Mouse (Mus musculus) kidney, embryonic 16.5 days (tissue): Measurements from ENCODE around the gene Olfr519. TPM values are rescaled to one million over a fixed set of nuclear protein-coding genes. Genes with fewer than 3 reads are reported as not detected.

Experiments used
- ATAC-seq: fragments of 200-750 bp; cut with Nextera tagmentation; 2 replicates; pipeline ENCODE4 v1.8.0; 2017; ENCODE audit warnings: moderate TSS enrichment; ENCODE audit not compliant: low FRiP score, low TSS enrichment
- H3K27ac ChIP-seq: fragments of 300-500 bp; sonication (generic); 2 replicates; pipeline ENCODE4 v1.5.1; 2014; ENCODE audit warnings: low read length
- H3K27me3 ChIP-seq: fragments of 300-500 bp; sonication (generic); 2 replicates; pipeline ENCODE4 v1.6.1; 2014; ENCODE audit warnings: low read length, control low read depth, mixed read lengths; ENCODE audit not compliant: insufficient read depth
- H3K36me3 ChIP-seq: fragments of 300-500 bp; sonication (generic); 2 replicates; pipeline ENCODE4 v1.6.1; 2014; ENCODE audit warnings: low read length, control low read depth, mixed read lengths; ENCODE audit not compliant: insufficient read depth
- H3K4me1 ChIP-seq: fragments of 300-500 bp; sonication (generic); 2 replicates; pipeline ENCODE4 v1.6.1; 2014; ENCODE audit warnings: low read length, control low read depth, mixed read lengths; ENCODE audit not compliant: insufficient read depth
- H3K4me2 ChIP-seq: fragments of 300-500 bp; sonication (generic); replicated peaks from 2 replicates; pipeline ENCODE4 v1.6.1; 2014; ENCODE audit warnings: low read depth, low read length
- H3K4me3 ChIP-seq: fragments of 300-500 bp; sonication (generic); 2 replicates; pipeline ENCODE4 v1.5.1; 2014; ENCODE audit warnings: mild to moderate bottlenecking, low read length
- H3K9ac ChIP-seq: fragments of 300-500 bp; sonication (generic); replicated peaks from 2 replicates; pipeline ENCODE4 v1.6.1; 2014; ENCODE audit warnings: low read length
- H3K9me3 ChIP-seq: fragments of 300-500 bp; sonication (generic); 2 replicates; pipeline ENCODE4 v1.6.1; 2016; ENCODE audit warnings: low read length, control low read depth
- WGBS: fragments of 180-500 bp; shearing (Covaris S2); extraction: QIAGEN DNeasy Blood & Tissue Kit; methylation state at CpG from one replicate; pipeline ENCODE4 v1.1.7; 2014; 5-methylcytosine and 5-hydroxymethylcytosine counted together
- polyA plus RNA-seq: library from polyadenylated mRNA; unstranded; fragments of >200 nt; fragmentation: Nextera tagmentation; extraction: Ambion mirVana; gene quantifications from 2 replicates; pipeline ENCODE4 v1.2.1, GENCODE M21; 2015

Gene Olfr519
- polyA plus RNA-seq, 1 experiment from 2014 or later: not detected

DNA sequence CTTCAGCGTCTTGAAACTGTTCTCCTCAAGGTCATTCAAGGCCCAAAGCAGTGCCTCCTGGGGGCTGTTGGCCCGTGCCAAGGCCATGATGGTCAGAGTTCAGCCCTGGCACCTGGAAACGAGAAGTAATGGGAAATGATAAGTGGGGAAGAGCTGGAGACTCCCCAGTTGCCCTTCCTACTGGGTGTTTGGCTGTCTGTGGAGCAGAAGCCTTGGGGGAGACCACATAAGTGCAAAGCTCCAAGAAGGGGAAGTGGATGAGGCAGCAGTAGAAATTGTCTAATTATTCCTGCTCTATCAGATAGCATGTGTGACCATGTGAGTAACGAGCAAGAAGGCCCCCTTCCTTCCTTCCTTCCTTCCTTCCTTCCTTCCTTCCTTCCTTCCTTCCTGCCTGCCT lies 32.8 kb upstream of the Olfr519 start:
- H3K4me3 ChIP-seq: no peak overlapping the region
- no peak overlapping the region for H3K27ac ChIP-seq
- H3K36me3 ChIP-seq: no peaks in the 10 kb centered on the region
- no peaks in the 10 kb centered on the region for H3K4me1 ChIP-seq
- 63% methylated on average over 4 of the region's 4 CpGs for WGBS
- no peaks in the 10 kb centered on the region for H3K27me3 ChIP-seq
- H3K9me3 ChIP-seq: no peaks in the 10 kb centered on the region
- H3K4me2 ChIP-seq: no peak overlapping the region
- no peak overlapping the region for H3K9ac ChIP-seq
- ATAC-seq: no peak

DNA sequence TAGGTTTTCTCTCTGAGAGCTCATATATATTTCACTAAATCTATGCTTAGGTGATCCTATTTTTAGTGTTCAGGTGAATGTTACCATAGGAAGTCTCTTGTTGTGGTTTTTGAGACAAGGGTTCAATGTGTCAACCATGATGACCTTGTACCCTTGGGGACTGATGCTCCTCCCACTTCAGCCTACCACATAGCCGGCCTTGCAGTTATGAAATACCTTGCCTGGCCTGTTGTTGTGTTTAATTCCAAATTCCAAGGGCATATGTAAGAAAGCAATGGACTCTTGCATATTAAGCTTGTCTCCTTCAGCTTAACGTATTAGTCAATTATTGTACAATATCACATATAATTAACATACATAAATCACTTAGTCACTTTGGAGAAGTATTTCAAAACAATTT lies 9.7 kb upstream of the Olfr519 start:
- no peak for ATAC-seq

DNA sequence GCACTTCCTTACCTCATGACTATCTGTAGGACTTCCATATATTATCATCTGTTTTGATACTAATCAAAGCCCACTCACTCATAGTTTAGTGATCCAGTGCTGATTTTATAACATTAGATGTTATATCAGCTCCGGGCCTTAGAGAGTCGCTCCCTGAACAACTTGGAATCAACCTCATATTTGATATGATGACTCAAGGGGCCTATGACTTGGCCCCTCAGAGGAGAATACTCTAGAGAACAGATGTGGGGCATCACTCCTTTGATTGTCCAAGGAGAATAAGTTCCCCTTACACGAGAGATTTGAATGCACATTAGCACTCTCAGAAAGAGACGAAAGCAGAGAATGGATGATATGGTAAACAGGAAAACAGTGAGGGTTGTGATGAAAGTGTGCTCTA lies 9.3 kb downstream of the Olfr519 start, which contains the start of gene Olfr518:
Gene Olfr518 (minus strand): TSS at position 101 of the 400 bp plus-strand sequence.
- Histone ChIP-seq H3K27ac (no peak within 1 kb of the TSS), H3K9me3 (no peaks in the 10 kb centered on the region), H3K4me2 (no peak within 1 kb of the TSS), H3K27me3 (no peaks in the 10 kb centered on the region), H3K36me3 (no peaks in the 10 kb centered on the region), H3K9ac (no peak within 1 kb of the TSS), H3K4me1 (no peaks in the 10 kb centered on the region), H3K4me3 (no peak within 1 kb of the TSS)
- WGBS: 84% methylated on average over 4 of the region's 4 CpGs
- ATAC-seq: no peak

More for the DNA sequence above, 9.7 kb upstream of the Olfr519 start:
- Histone ChIP-seq H3K9me3 (no peaks in the 10 kb centered on the region), H3K27ac (no peak overlapping the region), H3K4me3 (no peak overlapping the region), H3K4me1 (no peaks in the 10 kb centered on the region), H3K36me3 (no peaks in the 10 kb centered on the region), H3K9ac (no peak overlapping the region), H3K4me2 (no peak overlapping the region), H3K27me3 (no peaks in the 10 kb centered on the region)
- 73% methylated on average over 2 of the region's 2 CpGs for WGBS

DNA sequence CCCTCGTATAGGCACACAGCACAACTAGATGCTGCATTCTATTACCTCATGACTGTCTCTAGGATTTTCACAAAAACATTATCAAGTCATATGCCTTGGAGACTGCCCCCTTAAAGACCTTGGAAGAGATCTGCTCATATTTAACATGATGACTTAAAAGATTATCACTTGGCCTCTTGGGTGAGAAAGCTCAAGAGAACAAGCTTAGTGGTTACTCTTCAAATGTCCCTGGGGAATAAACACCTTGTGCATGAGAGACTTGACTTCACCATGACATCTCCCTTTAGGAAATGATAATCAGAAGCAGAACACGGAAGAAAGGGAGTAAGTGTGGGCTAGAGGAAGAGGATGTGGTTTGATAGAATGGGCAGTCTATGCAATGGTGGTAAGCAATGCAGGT lies 21.9 kb downstream of the Olfr519 start, which contains the start of gene Olfr517:
Gene Olfr517 (minus strand): TSS at position 101 of the 400 bp plus-strand sequence.
- no peak for ATAC-seq
- Histone ChIP-seq H3K9ac (no peak within 1 kb of the TSS), H3K4me1 (no peaks in the 10 kb centered on the region), H3K9me3 (no peaks in the 10 kb centered on the region), H3K4me3 (no peak within 1 kb of the TSS), H3K4me2 (no peak within 1 kb of the TSS), H3K27ac (no peak within 1 kb of the TSS), H3K36me3 (no peaks in the 10 kb centered on the region), H3K27me3 (no peaks in the 10 kb centered on the region)
- 69% methylated on average over 2 of the region's 2 CpGs for WGBS

DNA sequence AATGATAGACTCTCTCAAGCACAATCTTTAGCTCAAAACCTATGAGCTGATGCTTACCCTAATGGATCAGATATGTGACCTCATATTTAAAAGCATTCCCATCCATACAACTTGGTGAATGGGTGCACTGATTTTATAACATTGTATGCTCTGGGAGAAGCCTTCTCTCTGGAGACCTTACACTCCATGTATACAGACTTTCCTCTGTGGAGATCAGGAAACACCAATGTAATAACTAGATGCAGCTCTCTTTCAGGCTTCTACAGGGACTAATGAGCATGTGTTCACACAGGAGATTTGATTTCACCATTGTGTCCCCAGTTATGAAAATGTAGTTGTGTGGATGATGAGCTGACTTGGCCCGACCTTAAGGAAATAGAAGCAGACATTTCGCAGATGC lies 43.8 kb downstream of the Olfr519 start, which contains the start of gene Olfr516:
Gene Olfr516 (minus strand): TSS at position 101 of the 400 bp plus-strand sequence.
- ATAC-seq: no peak
- Histone ChIP-seq H3K27ac (no peak within 1 kb of the TSS), H3K36me3 (no peaks in the 10 kb centered on the region), H3K4me1 (no peaks in the 10 kb centered on the region), H3K27me3 (no peaks in the 10 kb centered on the region), H3K9me3 (no peaks in the 10 kb centered on the region), H3K9ac (no peak within 1 kb of the TSS), H3K4me3 (no peak within 1 kb of the TSS), H3K4me2 (no peak within 1 kb of the TSS)
- WGBS: 91% methylated on average over 2 of the region's 2 CpGs

Other genes starting within 250 kb of the Olfr519 start
- not detected in 2 replicates for gene Olfr509, start 242.5 kb downstream of the Olfr519 start, polyA plus RNA-seq
- not detected in 2 replicates for gene Olfr510, start 228.0 kb downstream of the Olfr519 start, polyA plus RNA-seq
- not detected in 2 replicates for gene Olfr512, start 181.1 kb downstream of the Olfr519 start, polyA plus RNA-seq
- gene Olfr513, start 143.4 kb downstream of the Olfr519 start, polyA plus RNA-seq: not detected in 2 replicates
- gene Olfr514, start 68.4 kb downstream of the Olfr519 start, polyA plus RNA-seq: not detected in 2 replicates
- not detected in 2 replicates for gene Olfr516, start 43.9 kb downstream of the Olfr519 start, polyA plus RNA-seq
- gene Olfr517, start 22.0 kb downstream of the Olfr519 start, polyA plus RNA-seq: not detected in 2 replicates
- not detected in 2 replicates for gene Olfr518, start 9.4 kb downstream of the Olfr519 start, polyA plus RNA-seq
- gene Nlrp10, start 35.8 kb upstream of the Olfr519 start, polyA plus RNA-seq: 0.04 and 0.07 TPM in 2 replicates
- 80.0 and 88.3 TPM in 2 replicates for gene Eif3f, start 40.0 kb upstream of the Olfr519 start, polyA plus RNA-seq
- 1.00 and 1.7 TPM in 2 replicates for gene Tub, start 55.9 kb upstream of the Olfr519 start, polyA plus RNA-seq
- 0.79 and 2.2 TPM in 2 replicates for gene Ric3, start 188.9 kb upstream of the Olfr519 start, polyA plus RNA-seq